Mouse (Mus musculus): Measurements from ENCODE around the gene Olfr9. TPM values are rescaled to one million over a fixed set of nuclear protein-coding genes. Genes with fewer than 3 reads are reported as not detected.
"Not testable (repeated sequence)": the region's sequence is repeated elsewhere in the genome, so short reads cannot be mapped to it uniquely, and the experiment has no call there.

The Olfr9 gene
- not detected for total RNA-seq (2021)
- long read RNA-seq, experiment 1: 0 reads
- long read RNA-seq, experiment 2: 0 reads

DNA sequence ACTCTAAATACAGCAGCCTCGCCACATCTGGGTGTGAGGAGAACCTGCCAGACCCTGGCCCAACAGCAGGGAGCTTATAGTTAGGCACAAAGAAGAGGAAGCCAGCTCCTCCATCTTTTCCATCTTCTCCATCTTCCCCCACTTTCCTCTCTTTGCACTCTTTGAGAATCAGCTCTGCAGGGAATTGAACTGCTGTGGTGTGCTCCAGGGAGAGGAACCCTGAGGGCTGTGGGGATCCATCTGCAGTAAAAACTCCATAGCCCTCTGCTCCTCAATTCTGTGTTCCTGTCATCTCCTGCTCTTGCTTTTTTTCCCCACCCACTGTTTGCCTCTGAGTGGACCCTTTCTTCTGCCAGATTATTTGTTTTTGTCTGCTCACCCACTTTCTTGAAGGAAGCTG is at the start of gene Olfr9:
TSS of gene Olfr9 (plus strand) at position 301 of the 400 bp plus-strand sequence.
- not testable (repeated sequence) for DNase-seq (ENCODE audit: low spot score in 2 of 2)

GRCm38 (mm10) chr10:128940475-128941061 is 48.7 kb upstream of the Olfr9 start:
- DNase-seq (ENCODE audit: low spot score in 2 of 2): no peak

- DNase-seq (ENCODE audit: low spot score in 2 of 2): no peak
These were observed 43.6 kb upstream of the Olfr9 start for GRCm38 (mm10) chr10:128945675-128946074.

GRCm38 (mm10) chr10:128947496-128947895 is 41.7 kb upstream of the Olfr9 start:
- no peak for DNase-seq (ENCODE audit: low spot score in 2 of 2)

DNA sequence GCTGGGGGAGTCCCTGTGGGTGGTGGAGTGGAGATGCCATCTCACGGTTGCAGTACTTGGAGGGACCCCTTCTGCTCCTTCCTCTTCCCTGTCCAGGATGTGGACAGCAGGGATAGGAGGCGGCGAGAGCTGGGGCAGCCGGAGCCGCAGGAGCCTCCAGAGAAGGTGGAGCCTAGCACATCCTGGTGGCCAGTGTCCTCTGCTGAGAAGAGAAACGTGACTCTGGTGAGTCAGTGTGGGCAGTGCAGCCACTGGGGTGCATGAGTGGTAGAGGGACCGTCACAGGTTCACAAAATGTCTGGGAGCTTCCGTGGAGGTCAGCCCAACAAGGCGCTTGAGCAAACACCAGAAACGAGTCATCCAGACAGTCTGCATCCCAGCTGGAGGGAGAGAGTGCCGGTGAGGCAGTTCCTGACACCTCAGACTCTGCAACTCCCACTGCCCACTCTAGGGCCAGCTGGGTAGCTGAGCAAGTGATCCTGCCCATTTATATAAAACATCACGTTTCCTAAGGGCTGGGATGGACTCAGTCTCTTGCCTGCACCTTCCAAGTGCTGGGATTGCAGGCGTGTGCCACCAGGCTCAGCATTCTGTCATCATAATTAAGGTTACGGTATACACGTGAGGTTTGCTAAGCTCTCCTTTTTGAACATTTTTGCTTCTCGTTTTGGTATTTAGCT is 38.9 kb upstream of the Olfr9 start:
- no peak for DNase-seq (ENCODE audit: low spot score in 2 of 2)

DNA sequence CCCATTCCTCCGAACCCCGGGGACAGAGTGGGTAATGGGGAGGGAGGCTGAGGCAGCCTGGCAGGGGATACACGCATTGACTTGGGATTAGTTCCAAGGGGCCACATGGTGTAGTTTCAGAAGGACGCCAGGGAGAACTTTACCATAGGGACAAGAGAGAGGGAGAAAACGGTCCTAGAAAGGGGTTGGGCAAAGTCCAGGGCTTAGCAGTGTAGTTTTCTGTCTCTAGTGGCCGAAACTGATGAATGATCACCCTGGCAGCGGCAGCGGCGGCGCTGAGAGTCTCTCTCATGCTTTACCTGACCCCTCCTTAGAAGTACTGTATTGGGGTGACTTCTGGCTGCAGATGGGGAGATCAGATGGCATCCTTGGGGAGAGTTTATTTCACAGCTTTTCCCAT is 30.9 kb upstream of the Olfr9 start:
- no peak for DNase-seq (ENCODE audit: low spot score in 2 of 2)

DNA sequence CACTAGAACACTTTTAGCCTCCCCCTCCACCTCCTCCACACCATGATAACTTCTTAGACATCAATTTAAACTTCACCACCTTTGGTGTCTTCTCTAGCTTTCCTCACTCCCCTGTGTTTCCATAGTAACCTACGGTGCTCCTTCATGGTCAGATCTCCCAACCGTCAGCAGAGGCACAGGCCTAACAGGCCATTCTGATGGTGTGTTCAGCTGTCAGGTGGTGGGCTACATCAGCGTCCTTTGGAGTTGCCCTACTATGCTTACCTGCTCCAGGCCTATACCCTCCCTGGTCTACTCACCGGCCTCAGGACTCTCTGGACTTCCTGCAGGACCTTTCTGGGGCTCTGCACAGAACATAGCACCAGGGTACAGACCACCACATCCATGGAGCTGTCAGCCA is 29.1 kb upstream of the Olfr9 start:
- no peak for DNase-seq (ENCODE audit: low spot score in 2 of 2)

DNA sequence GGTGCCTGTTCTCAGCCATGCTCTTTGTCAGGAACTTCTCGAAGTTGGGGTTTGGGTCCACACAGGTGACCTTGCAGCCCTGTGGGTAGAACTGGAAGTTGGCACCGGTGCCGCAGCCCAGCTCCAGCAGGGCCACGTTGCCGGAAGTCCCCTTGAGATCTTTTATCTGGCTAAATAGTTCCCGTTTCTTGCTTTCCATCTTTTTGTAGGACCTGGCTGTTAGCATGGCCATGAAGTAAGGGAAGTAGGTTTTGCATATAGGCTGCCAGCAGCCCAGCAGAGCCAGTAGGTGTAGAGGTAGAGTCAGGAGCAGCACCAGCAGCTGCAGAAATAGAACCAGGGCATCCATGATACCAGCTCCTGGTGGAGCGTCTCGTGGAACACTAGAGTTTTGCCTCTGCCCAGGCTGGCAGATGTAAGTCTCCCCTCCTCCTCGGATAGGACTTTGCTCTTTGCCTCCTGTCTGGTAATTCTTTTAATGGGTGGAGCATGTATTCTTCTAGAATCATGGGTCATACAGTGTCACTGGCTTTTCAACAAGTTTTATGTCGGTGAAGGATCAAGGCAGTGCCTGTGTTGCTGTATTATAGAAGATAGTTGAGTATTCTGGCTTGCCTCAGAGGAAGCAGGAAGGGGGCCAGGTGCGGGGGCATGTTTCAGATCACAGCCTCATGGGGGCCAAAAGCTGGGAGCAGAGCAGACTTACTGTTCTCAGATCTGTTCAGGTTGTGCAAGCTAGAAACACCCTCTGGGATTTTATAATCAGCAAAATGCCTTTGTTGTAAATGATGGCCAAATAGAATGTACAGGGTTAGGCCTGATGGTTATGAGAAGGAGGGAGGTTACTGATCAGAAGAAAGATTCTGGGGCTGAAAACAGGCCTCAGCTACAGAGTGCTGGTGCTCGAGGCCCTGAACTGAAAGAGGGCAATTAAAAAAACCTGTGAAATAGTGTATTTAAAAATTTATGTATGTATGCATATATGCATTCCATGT is 28.3 kb upstream of the Olfr9 start, which contains the start of gene Mettl7b:
TSS of gene Mettl7b (minus strand) at position 399 of the 995 bp plus-strand sequence.
- DNase-seq (ENCODE audit: low spot score in 2 of 2): no peak

DNA sequence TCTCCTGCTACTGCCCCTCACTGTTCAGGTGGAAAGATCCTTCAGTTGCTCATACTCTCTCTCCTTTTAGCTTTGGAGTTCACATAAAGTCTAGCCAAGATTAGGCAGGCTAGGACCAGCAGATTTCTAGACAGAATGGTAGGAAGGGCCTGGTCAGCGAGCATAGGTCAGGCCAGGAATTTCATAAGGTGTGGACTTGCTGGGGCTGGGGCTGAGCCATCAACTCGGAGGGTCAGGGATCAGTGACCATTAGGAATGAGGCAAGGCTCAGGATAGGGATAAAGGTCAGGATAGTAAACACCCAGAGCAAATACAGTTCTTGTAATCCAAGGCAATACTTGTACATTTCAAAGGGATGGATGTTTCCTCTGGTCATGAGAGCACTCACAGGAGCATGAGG is 24.3 kb upstream of the Olfr9 start:
- DNase-seq (ENCODE audit: low spot score in 2 of 2): no peak

DNA sequence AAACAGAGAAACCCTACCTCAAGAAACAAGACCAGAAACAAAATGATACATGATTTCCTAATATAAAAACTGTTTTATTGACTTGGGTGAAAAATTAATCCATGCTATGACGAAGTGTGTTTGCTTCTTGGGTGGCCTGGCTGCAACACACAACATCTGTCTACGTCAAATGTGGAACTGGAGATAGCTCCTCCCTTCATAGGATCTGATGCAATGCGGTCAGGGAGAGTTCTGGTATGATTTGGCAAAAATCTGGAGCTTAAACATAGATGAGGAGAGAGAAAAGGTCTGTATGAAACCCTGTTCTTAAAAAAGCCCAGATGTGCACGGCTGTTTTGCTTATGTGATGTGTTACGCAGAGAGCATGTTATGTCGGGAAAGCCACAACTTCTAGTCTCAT is 23.4 kb upstream of the Olfr9 start:
- no peak for DNase-seq (ENCODE audit: low spot score in 2 of 2)

- DNase-seq (ENCODE audit: low spot score in 2 of 2): no peak
These were observed 20.9 kb upstream of the Olfr9 start for GRCm38 (mm10) chr10:128968341-128968749.

- DNase-seq (ENCODE audit: low spot score in 2 of 2): no peak
These were observed 18.4 kb upstream of the Olfr9 start for GRCm38 (mm10) chr10:128970740-128971250.

DNA sequence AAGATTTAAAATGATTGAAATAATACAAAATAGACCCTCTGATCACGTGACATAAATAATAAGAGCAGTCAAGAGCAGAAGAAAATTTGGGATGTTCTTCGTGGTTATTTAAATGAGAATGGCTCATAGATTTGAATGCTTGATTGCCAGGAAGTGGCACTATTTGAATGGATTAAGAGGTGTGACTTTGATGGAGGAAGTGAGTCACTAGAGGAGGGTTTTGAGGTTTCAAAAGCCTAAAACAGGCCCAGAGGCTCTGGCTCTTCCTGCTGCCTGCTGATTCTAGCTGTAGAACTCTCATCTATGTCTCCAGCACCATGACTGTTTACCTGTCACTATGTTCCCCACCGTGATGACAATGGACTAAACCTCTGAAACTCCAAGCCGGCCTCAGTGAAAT is 16.4 kb upstream of the Olfr9 start:
- DNase-seq (ENCODE audit: low spot score in 2 of 2): no peak

DNA sequence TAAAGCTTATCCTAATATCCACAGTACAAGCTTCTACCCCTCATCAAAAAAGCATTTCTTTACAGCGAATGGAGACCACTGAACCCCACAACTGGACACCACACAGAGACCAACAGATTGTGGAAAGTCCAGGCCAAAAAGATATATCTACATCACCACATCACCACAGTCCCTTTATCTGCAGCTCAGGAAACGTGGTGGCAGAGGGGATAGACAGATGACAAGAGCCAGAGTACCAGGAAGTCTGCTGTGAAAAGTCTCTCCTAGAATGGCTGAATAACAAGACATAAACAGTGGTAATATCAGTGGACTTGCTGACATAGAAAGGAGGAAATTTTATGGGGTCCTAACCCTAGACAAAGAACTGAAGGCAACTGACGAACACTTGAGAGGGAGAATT is 12.8 kb upstream of the Olfr9 start:
- no peak for DNase-seq (ENCODE audit: low spot score in 2 of 2)

DNA sequence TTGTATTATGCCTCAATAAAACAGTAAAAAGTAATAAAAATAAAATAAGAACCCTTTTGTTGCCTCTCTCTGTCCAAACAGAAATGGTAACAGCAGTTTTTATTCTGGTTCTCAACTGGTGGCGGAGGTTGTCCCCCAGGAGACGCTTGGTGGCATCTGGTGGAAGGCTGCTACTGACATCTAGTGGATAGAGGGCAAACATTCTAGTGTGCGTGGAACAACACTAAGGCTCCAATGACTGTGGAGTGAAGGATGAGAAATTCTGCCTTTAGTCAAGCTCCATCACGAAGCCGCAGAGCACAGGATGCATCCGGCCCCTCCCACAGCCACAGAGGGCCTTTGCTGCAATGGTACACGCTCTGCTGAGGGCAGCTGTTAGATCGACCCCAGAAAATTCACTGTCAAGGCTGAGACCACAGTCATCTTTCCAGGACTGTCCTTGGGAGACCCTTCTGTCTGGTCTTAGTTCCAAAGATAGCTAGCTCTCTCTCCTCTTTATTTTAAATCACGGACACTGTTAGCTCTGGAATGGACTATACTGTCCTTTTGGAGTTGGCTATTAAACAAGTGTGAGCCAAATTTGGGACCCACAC is 11.6 kb upstream of the Olfr9 start:
- DNase-seq (ENCODE audit: low spot score in 2 of 2): no peak

GRCm38 (mm10) chr10:128980644-128981365 is 8.4 kb upstream of the Olfr9 start:
- no peak for DNase-seq (ENCODE audit: low spot score in 2 of 2)

DNA sequence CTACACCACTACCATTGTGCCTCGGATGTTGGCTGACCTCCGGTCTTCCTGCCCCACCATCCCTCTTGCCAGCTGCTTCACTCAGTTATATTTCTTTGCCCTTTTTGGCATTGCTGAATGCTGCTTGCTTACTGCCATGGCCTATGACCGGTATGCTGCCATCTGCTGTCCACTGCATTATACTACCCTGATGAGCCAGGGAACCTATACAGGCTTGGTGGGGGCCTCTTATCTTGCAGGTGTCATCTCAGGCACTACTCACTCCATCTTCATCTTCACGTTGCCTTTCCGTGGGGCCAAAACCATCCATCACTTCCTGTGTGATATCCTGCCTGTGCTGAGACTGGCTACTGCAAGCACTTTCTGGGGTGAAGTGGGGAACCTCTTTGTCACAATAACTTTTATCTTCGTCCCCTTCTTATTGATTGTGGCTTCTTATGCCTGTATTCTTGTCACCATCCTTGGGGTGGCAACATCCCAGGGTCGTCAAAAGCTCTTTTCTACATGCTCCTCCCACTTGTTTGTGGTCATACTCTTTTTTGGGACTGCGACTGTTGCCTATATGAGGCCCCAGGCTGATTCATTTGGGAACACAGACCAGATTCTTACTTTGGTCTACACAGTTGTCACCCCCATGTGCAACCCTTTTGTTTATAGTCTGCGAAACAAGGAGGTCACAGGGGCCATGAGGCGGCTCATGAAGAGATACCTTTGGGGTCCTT is 1.1 kb downstream of the Olfr9 start:
- not testable (repeated sequence) for DNase-seq (ENCODE audit: low spot score in 2 of 2)

DNA sequence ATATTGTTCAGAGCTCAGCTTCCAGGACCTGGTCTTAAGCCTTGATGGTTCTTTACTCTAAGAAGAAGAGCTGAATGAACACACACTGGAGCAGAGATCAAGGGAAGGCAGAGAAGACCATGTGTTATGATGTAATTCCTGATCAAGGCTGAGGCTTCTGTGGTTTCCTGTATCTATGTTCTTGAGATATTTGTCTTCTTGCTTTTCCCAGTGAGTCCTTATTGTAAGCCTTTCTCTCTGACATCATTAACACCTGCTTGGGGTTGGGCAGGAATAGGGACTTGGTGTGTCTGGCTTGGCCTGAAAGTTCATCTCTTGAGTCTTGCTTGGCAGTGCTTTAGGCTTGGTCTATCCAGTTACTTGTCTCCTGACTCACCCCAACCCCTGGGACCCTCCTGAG is 1.8 kb downstream of the Olfr9 start:
- no peak for DNase-seq (ENCODE audit: low spot score in 2 of 2)

DNA sequence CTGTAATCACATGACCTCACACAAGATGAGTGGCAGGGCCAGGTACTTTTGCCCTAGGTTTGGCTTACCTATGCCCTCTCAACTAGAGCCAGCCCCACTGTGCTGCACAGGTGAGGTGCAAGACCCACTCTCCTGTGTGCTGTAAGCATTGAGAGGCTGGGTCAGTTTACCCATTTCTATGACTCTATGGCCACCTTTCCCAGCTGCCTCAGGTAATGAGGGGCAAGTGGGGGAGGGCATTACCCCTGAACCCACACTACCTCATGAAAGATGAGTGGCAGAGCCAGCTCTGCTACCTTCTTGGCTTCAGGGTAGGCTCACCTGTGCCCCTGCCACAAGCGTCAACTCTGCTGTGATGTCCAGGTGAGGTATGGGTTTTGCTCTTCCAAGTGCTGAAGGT is 6.6 kb downstream of the Olfr9 start:
- no peak for DNase-seq (ENCODE audit: low spot score in 2 of 2)

DNA sequence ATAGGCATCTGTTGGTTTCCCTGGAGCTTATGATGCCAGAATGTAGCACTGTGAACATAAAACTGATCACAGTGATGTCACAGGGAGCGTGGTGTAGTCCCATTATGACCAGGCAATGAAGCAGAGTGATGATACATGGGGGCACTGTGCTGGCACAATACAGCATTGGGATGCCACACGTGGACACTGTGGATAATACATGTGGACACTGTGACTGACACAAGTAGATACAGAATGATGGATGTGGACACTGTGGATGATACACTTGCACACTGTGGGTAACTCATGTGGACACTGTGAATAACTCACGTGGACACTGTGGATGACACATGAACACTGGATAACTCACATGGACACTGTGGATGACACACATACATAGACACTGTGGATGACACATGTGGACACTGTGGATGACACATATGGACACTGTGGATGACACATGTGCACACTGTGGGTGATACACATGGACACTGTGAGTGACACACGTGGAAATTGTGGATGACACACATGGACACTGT is 7.4 kb downstream of the Olfr9 start:
- no peak for DNase-seq (ENCODE audit: low spot score in 2 of 2)
